Mouse (Mus musculus) cerebellum, adult (tissue): Measurements from ENCODE around the gene Trim2.

Experiments
- ATAC-seq: cut with Nextera tagmentation; 2 replicates; pipeline ENCODE4 v1.9.2; 2017; ENCODE audit warnings: mild to moderate bottlenecking, moderate library complexity, mixed read lengths; ENCODE audit not compliant: insufficient number of reproducible peaks, low FRiP score, low TSS enrichment

Gene Trim2

DNA sequence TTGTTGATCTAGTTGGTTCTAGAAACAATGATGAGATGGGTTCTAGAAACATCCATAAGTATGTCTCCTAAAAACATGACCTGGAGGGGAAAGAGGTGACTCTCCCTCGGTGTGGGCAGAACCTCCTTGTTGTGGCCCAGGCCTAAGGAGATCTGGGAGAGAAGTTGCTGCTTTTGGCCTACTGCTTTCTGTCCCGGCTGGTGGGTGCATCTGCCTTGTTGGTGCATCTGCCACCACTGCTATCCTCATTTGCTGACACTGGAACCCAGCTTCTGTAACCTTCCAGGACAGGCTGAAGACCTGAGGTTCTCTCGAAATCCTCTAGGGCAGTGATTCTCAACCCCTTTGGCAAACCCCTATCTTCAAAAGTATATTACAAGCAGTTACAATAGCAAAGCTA, 141.3 kb downstream of the Trim2 start:
- no peak for ATAC-seq

DNA sequence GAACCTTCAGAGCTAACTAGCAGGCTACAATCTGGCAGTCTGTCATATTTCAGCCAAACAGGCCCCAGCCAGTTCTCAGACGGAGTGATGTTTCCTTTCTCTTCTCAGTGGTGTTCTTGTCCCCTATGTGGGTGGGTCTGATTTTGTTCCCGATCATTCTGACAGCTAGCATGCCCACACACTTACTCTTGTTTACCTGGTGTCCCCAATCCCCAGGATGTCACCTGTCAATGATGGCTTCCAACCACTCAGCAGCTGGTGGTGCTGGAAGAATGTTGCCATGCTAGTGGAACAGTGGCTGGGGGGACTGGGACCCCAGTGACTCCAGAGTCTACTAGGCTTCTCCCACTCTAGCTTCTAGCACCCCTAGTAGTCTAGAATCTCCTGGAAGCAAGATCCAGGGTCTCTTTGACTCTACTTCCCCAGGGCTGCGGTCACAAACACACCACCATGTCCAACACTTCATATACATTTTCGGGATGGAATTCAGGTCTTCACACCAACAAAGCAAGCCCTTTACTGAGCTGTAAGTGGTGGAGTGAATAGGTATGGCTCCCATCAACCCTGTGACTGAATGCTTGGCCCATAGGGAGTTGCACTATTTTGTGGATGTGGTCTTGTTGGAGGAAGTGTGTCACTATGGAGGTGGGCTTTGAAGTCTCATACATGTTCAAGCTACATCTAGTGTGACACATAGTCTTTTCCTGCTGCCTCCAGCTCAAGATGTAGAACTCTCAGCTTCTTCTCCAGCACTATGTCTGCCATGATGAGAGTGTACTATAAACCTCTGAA, 148.9 kb downstream of the Trim2 start:
- ATAC-seq, result no peak

DNA sequence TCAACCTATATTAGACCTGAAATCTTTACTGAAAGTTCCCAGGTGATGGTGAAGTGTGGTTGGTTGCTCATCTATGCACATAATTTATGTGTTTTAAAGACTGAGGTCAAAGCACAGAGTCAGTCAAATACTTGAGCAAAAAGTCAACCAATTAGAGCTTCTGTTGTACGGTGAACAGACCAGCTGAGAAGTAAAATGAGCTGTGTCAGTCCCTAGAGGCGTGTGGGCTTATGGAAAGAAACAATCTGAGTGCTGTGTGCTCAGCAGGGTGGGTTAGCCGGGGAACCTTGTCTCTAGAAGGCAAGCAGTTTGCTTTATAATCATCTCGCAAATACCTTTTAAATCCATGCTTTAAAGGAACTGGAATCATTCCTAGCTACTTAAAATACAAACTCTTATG, 149.7 kb downstream of the Trim2 start:
- ATAC-seq, result no peak

DNA sequence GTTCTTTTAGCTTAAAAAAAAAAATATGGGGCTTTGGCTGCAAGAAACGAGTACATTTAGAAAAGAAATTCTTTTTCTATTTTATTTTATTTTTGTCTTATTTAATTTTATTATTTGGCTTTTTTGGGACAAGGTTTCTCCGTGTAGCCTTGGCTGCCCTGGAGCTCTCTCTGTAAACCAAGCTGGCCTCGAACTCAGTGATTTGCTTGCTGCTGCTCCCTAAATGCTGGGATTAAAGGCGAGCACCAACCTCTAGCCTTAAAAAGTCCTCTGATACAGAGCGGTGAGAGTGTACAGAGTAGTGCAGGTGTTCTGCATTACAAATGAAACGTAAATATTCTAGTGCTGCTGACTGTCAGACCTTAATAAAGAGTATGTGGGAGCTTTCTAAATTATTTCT, 150.6 kb downstream of the Trim2 start:
- no peak for ATAC-seq

DNA sequence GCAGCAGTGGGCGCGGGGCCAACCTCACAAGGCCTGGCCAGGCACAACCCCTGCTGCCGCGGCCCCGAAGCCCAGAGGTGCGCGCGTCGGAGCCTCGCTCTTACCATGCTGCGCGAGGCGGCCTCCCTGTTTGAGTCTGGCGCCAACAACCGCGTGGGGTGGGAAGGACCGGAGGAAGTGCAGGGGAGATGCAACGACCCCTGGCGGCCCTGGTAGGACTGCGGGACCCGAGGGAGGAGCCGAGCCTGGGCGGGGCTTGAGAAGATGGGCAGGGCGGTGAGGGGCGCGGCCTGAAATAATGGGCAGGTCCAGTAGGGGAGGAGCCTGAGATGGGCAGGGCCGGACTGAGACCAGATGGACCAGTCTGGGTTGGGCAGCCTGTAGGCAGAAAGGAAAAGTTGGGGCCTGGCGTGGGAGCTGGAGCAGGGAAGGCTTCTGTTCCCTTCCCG, 151.1 kb downstream of the Trim2 start, which contains the start of gene Mnd1:
TSS of gene Mnd1 (minus strand) at position 229 of the 449 bp plus-strand sequence.
- peak; percentile 98 for ATAC-seq

DNA sequence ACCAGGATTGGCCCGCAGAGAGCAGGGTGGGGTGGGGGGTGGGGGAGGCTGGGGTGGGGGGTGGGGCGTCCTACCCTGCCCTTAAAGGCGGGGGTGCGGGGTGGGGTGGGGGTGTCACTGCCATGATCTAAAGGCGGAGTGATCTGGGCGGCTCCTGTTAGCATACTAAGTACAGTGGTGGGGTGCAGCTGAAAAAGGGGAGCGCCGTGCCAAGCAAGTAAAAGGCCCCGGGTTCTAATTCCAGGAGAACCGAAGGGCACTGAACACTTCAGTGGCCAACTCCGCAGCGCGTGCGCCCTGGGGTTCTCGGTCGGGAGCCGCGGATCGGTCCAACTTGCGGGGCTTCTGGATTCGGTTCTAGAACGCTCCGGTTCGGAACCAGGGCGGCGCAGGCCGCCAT, 151.5 kb downstream of the Trim2 start:
- no peak; the same call in none of the 2 replicates for ATAC-seq

DNA sequence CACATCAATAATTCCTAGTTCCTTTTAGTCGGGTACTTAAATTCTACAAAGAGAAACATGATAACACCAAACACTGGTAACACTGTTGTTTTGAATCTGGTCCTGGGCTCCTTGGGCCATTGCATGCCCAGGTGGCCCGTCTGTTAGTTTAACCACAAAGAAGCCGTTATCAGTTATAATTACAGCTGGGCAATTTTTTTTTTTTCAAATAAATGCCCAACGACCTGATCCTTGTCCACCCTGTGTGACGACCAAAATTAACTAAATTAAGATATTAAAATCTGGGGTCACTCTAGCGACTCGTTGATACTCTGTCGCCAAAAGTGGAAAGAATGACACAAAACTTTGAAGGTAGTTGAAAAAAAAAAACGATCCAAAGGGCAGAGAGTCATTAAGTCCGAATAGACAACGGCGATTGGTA, 151.9 kb downstream of the Trim2 start:
- no peak for ATAC-seq

DNA sequence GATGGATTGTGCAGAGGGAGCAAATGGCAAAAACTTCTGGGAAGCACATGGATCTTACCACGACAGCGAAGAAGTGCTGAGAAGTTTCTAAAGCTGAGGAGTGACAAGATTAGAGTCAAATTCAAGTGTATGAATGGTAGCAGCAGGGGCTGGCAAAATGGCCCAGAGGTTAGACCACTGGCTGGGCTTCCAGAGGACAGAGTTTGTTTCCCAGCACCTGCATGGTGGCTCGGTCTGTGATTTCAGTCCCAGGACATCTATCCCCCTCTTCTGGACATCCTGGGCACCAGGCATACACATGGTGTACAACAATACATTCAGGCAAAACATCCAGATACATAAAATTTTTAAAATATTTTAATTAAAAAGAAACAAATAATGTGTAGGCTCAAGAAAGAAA, 156.8 kb downstream of the Trim2 start:
- no peak for ATAC-seq

DNA sequence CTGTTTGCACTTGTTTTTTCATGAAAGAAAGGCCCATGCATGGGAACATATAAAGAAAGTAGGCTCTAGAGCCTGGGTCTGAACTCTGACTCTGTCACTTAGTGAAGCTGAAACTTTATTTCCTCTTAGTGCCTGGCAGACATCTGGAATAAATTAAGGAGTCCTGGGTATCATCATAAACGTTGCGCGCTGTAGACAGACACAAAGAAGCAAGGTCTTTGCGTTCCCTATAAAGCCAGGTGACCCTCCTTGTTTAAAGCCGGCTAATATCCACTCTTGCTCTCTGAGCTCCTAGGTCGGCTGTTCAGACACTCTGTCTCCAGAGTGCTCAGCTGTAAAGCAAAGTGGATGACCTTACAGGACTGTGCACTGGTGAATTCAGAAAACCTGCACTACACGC, 165.7 kb downstream of the Trim2 start:
- no peak for ATAC-seq

DNA sequence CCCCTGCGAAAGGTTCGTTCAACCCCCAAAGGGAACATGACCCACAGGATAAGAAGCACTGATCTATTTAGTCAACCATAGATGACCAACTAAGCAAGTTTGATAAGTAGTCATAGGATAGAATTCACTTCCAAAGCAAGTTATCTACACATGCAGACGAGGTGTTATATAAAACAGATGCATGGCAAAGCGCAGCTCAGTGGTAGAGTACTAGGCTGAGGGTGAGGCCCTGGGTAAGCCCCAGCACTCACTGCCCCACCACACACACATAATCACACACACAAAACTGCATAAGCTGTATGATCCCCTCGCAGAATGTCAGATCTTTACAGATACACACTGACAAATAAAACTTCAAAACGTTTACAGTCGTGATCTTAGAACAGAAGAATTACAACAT, 170.2 kb downstream of the Trim2 start:
- ATAC-seq, result no peak

DNA sequence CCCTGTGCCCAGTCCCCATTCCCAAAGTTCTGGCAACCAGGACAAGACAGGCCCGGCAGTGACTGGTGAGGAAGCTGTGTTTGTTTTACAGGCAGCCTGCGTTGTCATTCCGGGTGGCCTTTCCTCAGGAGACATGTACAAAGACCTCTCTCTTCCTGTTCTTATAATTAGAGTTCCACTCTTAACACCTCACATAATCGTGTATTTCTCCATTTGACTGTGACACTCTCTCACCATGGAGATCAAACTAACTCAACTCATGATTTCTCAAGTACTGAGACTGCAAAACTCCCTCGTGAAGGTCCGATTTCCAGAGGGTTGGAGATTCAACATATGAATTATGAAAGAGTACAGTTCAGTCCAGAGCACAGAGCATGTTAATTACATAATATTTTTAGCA, 170.7 kb downstream of the Trim2 start:
- no peak for ATAC-seq

DNA sequence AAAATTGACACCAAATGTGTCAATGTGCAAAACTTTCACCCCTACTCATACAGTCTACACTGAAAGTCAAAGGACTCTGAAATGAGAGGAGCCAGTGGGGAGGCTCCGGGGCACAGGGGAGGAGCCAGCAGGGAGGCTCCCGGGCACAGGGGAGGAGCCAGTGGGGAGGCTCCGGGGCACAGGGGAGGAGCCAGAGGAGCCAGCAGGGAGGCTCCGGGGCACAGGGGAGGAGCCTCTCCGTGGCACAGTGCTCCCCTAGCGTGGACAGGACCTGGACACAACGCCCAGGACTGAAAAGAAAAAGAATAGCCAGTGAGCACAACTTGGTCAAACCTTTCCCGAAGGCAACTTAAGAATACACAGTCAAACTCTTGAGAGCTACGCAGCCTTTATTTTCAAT, 171.3 kb downstream of the Trim2 start:
- no peak for ATAC-seq

DNA sequence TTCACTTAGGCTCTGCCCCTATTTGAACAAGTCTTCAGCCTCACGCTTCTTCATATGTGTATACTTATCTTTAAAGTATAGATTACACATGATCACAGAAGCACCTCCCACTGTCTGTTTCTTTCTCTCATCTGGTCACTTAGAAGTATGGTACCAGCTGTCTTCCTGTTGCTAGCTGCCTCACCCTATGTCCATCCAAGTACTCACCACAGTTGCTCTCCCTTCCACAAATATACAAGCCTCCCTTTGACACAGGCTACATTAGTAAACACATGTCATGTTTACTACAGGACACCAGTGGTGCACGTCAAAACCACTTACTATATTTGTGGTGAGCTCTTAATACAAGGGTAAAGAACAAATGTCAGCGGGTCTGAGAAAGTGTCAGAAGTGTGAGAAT, 175.3 kb downstream of the Trim2 start:
- ATAC-seq, result no peak

DNA sequence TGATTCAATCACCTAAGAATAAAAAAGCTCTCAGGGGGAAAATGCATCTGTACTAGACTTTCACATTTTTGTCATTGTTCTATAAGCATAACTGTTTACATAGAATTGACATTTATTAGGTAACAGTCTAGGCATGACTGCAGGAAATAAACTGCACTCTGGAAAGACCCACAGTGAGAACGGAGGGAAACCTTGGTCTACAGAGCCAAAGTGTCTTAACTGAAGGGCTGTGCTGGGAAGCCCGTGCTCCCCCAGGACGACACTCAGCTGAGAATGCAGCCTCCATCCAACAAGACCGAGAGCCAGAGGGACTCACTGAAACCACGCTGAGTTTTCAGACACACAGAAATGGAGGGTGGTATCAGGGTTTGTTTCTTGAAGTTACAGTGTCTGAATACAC, 175.9 kb downstream of the Trim2 start:
- ATAC-seq, result no peak

DNA sequence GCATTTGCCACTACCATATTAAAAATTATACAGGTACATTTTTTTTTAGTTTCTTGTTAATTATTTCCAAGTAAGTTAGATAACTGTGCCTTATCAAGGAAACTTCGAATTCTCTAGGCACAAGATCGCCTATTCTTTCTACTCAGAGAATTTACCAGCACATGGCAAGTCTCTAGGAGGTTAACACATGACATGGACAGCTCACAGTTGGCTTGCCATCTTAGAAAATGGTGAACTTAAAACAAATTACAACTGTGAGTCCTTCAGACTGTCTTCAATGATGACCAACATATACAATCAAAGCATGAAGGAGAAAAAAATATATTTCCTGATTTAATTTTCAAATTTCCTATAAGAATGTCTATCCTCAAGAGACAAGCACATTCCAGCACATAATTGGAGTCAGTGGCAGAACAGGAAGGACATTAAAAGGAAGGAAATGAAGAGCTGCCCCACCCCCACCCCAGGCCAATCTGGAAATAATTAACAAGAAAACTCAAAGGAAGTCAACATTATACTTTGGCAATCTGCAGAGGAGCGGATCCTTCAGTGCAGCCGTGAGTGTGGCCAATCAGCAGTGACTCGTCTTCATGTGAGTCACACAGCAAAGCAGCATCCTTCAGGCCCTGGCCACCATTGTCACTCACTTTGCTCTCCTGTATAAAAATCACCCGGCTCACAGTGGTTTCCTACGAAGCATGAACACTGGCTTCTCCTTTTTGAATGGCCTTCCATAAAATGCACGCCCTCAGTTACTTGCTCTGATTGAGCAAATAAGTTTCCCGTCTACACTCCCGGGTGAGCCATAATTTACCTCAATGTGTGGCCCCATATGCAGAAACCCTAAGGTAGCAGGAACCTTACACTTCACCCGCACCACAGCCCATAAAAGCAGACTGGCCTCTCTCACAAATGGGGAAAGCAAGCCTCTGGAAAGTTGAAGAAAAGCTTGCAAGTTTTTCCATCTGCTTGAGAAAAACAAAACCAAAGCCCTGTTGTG, 177.5 kb downstream of the Trim2 start:
- no peak for ATAC-seq

DNA sequence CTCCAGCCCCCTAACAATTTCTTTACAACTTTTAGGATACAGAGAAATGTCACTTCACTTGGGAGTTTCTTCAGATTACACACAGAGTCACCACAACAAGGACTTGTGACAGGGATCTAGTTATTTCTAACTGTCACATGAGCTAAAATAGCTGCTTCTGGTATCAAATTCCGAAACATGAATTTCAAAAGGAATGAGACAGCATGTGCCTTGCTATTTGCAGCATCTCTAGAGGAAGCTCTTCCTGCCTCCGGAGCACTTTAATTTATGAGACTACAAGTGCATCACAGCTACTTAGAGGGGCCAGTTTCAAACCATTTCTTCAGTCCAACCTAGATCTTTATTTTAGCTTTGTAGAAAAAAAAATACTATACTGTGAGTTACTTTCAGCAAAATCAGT, 179.2 kb downstream of the Trim2 start:
- no peak for ATAC-seq

DNA sequence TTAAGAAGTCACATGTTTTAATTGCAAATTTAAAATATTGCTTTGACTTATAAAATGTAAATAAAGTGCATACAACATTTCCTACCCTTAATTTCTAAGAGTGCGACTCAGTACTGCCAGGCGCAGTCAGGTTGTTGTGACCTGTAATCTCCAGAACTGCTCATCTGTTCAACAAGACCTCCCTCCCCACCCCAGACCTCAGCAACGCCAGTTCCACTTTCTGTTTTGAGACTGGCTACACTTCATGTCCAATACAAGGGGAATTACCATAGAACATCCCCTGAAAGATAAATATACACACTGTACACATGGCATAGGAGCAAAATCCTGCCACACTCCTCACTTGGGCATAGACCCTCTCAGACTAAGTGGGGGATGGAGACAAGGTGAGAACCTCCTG, 180.0 kb downstream of the Trim2 start:
- no peak for ATAC-seq

DNA sequence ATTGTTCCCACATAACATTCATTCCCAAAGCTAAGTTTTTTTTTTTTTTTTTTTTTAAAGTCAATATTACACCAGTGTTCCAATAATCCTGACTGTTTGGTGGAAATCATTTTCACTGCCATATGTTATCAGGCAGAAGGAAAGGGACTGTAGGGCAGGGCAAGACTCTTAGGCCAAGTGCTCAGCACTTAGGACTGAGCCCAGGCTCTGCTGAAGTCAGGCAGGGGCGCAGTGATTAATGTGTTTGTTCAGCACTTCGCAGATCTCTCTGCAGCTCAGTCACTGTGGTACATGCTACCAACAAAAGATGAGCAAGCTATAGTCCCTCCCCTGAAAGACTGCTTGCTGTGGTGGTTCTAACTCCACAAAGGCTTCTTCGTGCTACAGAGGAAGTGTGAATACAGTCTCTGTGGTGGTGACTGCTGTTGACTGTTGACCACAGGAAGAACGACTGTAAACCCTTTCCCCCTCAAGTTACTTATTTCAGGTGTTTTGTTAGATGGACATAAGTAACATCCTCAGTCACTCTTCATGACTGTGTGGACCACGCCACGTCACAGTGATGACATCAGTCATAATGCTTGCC, 180.9 kb downstream of the Trim2 start:
- ATAC-seq, result no peak

DNA sequence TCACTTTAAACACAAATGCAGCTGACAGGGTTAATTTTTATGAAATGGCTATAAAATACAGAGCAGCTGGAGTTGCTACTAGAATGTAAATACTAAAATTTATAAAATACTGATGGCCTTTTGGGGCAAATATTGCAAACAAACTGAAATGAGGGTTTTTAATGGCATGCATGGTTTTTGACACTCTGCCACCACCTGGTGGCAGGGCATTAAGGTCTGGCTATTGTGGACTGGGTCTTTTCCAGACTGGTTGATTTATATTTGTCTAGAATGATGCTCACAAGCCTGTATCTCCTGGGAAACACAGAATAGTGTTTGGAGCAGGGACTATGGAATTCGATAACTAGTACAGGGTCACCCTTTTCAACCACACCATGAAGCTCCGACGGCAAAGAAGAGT, 183.2 kb downstream of the Trim2 start:
- no peak for ATAC-seq

DNA sequence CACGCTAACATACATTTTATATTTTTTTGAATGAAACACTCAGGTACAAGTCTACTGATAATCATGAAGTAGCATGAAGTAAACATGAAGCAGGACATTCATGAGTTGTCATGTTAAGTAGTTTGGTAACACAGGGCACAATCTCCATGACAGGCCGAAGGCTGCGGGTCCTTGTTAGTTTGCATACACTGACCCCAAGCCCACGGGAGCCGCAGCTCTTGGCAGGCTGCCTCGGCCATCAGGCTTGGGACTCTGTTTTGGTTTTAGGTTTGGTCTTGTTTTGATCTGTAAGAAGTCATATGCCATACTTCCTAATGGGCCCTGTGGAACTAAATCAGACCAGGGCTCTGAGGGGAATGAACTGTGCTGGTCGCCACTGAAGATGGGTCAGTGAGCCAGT, 188.0 kb downstream of the Trim2 start:
- no peak for ATAC-seq

DNA sequence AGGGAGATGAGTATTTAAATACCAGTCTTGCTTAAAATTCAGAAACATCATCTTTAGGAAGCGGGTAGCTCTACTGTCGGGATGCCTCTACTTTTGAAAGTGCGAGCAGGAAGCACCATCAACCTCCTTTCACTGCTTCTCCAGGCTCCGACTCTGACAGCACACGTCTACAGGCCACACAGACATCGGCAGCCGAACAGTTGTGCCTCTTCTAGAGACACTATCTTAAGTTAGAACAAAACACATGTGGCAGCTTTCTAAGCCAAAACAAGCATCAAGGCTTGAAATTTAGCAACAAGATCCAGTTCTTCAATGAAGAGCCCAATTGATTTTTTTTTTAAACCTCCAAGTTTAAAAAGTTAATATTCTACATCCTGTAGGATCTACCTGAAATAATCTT, 188.5 kb downstream of the Trim2 start:
- no peak for ATAC-seq
